Mouse (Mus musculus): ENCODE results near the gene Cry1.
A peak's percentile ranks its signal among the peaks of the same experiment; 100 is the strongest.

Gene Cry1

GRCm38 (mm10) chr10:85184964-85185608 is at the start of gene Cry1:
Cry1 (minus strand) TSS chr10:85185064.
- DNase-seq (ENCODE audit: low read depth, low spot score): peak; percentile 91

- no peak for DNase-seq (ENCODE audit: low read depth, low spot score)
Observed at GRCm38 (mm10) chr10:85221771-85222050, 36.8 kb upstream of the Cry1 start.

DNA sequence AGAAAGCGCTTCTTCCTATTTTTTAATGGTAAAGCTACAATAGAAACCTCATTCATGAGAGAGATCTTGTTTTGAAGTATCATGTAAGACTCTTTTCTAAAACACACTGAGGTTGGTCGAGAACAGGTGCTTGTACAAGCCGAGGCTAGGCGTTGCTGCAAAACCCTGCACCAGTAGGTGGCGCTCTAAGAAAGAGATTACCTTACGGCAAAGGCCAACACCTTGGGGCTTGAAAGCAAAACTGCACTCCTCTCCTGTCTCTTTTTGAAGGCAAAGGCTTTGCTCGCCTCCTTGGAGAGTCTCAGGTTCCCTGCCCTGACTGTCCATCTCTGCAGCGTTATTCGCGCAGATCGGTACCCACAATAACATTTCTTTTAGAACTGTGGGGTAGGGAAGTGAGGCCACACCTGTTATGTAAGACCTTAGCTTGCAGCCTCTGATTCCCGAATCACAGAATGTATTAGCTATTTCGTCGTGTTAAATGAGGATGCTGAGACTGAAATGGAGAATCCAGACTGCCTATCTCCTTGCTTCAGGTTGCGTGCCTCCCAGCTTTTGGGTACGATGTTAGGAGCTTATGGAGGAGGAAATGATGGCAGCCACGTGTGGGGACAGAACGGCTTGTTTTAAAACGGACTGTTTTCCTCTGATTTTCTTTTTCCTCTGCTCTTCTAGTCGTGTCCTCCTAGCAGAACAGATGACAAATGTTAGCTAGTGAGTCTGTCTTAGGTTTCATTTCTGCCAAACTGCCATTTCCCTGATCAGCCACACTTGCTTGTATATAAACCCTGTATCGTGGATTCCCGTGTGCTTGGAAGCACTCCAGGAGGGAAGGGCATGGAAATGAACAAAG is 36.3 kb upstream of the Cry1 start:
- peak; percentile 74 for DNase-seq (ENCODE audit: low read depth, low spot score)

DNA sequence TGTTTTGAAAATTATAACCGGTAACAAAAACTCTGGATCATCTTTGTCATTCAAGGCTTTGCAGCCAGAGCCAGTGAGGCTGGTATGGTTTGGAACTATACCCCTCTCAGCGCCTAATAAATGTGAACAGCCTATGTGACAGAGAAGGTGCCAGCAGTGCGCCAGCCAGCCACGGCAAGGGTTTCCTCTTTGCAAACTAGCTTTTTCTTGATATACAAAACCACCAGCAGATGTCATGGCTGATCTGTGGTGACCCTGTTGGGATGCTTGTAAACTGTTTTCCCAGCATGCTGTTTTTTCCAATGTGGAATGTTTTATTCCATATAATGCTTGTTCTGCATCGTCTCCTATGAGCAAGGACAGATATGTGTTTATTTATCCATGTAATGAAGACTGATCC is 30.0 kb upstream of the Cry1 start:
- DNase-seq (ENCODE audit: low read depth, low spot score): no peak

- no peak for DNase-seq (ENCODE audit: low read depth, low spot score)
Observed at GRCm38 (mm10) chr10:85211673-85212072, 26.8 kb upstream of the Cry1 start.

GRCm38 (mm10) chr10:85210125-85210524 is 25.3 kb upstream of the Cry1 start:
- no peak for DNase-seq (ENCODE audit: low read depth, low spot score)

GRCm38 (mm10) chr10:85209119-85209605 is 24.3 kb upstream of the Cry1 start:
- DNase-seq (ENCODE audit: low read depth, low spot score): no peak

DNA sequence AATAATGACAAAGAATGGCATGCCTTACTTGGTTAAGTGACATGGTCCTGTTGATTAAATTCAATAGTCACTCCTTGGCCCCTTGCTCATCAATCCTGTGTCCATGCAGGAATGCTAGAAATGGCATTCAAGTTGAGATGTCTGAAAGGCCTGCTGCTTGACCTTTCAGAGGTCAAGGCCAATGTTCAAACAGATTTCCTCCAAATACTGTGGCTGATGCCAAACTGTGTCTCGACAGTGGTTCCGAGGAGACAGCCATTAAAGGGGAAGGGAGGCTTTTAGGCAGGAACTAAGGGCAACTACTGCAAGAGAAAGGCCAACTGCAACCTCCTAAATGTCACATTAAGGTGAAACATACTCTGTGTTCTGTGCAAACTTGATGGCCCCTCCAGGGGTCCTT is 20.5 kb upstream of the Cry1 start:
- DNase-seq (ENCODE audit: low read depth, low spot score): no peak

DNA sequence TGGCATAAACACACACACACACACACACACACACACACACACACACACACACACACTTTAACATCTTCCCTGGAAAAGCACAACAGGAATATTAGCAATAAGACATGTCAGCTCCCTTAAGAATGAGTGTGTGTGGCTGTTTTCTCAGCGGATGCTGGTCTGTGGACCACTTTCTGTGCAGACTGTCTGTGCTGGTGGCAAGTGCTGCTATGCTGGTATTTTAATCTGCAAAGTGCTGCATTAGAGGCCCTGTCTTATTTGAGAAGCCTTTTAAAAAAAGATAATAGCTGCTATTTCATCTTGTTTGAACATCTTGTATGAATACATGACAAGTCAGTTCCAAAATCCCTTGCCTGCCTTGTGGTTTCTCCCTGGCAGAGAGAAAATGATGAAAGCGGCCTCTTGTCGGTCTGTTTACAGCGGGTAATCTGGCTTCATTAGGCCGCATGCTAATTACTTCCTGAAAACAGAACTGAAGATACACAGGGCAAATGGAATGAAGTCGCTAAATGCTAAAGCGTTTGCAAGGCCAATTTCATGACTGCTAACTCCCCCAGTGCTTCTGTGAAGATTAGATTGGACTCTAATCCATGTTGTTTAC is 19.5 kb upstream of the Cry1 start:
- no peak for DNase-seq (ENCODE audit: low read depth, low spot score)

- DNase-seq (ENCODE audit: low read depth, low spot score): no peak
Observed at GRCm38 (mm10) chr10:85194528-85194927, 9.7 kb upstream of the Cry1 start.

- DNase-seq (ENCODE audit: low read depth, low spot score): no peak
Observed at GRCm38 (mm10) chr10:85193321-85193720, 8.5 kb upstream of the Cry1 start.

- DNase-seq (ENCODE audit: low read depth, low spot score): no peak
Observed at GRCm38 (mm10) chr10:85190652-85191051, 5.8 kb upstream of the Cry1 start.

- DNase-seq (ENCODE audit: low read depth, low spot score): no peak
Observed at GRCm38 (mm10) chr10:85189966-85190365, 5.1 kb upstream of the Cry1 start.

GRCm38 (mm10) chr10:85186499-85186794 is 1.6 kb upstream of the Cry1 start:
- DNase-seq (ENCODE audit: low read depth, low spot score): no peak

DNA sequence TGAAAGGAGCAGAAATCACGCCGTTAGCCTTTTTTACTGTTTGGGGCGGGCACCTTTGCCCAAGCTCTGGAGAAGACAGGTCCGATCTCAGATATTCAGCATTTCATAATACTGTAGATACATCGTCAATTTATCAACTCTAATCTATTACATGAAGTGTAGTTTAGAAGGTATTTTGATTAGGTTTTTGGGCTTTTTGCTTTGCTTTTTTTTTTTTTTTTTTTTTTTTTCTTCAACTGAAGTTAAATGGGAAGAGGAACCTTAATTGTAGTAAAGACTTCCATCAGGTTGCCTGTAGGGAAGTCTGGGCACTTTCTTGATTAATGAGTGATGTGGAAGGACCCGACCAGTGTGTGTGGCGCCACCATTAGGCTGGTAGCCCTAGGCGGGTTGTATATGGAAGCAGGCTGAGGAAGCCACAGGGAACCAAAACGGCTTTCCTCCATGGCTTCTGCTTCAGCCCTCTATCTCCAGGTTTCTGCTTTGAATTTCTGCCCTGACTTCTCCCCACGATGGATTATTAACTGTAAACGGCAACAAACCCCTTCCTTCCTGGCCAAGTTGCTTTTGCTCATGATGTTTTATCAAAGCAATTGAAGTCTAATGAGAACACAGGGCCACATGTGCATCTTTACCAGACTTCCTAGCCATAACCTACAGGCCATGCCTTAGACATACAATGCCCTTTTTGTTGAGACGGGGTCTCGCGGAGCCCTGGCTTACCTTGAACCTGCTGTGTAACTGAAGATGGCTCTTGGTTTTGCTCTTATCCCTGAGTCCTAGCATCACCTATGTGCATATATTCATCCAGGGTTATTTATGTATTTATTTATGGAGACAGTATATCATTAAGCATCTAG is 1.0 kb upstream of the Cry1 start:
- DNase-seq (ENCODE audit: low read depth, low spot score): no peak

DNA sequence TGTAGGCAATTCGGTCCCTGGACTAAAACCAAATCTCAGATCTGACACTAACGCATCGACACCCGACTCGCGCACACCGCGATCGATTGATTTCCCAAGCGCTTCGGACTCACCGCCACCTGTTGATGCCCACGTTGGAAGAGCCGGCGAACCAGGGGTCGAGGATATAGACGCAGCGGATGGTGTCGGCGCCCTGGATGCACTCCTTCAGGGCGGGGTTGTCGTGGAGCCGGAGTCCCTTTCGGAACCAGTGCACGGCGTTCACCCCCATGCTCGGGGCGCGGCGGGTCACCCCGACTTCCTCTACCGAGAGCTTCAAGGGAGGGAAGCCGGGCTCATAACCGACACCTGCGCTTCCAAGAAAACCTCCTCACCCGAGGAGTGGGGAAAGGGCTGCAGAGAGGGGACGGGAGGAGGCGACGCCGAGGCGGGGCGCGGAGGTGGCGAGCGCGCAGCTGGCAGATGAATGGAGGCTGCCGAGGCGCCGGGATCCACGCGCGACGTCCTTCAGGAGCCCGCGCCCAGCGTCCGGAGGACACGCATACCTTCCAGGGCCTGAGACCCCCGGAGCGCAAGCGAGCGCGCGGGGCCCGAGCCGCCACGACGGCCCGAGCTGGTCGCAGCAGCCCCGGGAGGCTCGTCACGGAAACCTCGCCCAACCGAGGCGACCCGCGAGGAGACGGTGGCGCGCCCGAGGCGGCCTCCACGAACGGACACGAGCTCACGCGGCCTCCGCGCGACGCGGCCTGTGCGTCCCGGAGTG is 482 bp downstream of the Cry1 start:
- DNase-seq (ENCODE audit: low read depth, low spot score): no peak

GRCm38 (mm10) chr10:85183619-85184018 is 1.2 kb downstream of the Cry1 start:
- peak; percentile 72 for DNase-seq (ENCODE audit: low read depth, low spot score)

DNA sequence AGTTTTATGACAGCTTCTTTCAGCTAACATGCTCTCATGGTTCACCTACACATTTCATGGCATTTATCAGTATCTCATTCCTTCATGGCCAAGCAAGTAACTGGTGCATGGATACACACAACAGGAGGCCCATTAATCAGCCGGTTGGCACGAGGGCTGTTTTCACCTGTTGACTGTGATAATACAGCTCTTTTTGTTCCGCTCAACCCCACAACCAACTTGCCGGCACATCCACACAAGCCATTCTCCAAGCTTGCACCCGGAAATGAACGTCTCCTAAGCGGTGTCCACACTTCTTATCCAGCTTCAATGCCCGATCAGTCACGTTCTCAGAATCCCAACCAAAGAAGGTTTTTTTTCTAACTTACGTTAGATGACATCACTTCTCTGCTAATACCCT is 2.1 kb downstream of the Cry1 start:
- DNase-seq (ENCODE audit: low read depth, low spot score): no peak

DNA sequence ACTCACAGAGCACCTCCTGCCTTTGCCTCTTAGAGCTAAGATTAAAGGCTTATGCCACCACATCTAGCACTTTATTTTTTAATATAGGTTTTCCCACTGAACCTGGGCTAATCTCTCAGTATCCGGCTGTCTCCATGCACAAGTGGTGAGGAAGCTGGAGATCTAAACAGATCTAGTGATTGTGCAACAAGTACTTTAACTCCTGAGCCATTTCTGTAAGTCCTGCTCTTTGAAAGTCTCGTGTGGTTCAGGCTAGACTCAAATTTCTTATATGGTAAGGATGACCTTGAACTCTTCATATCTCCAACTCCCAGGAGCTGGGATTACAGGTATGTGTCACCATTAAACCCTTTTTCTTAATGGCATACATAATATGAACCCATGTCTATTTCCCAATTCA is 8.2 kb downstream of the Cry1 start:
- DNase-seq (ENCODE audit: low read depth, low spot score): no peak

DNA sequence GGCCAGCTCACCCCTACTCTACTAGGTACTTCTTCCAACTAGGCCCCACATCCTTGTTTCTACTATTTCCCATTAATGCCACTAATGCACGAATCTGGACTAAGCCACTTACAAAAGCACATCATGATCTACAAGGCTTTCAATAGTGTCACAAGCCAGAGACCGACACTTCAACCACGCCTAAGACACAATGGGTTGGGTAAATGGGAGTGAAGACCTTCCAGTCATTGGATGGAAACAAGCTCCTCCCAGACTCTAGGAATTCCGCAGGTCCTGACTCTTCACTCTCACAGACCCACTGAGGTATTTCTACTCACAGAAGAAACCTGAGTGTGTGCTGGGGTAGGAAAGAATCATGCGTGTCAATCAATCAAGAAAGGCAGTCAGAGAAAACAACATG is 19.6 kb downstream of the Cry1 start:
- no peak for DNase-seq (ENCODE audit: low read depth, low spot score)

DNA sequence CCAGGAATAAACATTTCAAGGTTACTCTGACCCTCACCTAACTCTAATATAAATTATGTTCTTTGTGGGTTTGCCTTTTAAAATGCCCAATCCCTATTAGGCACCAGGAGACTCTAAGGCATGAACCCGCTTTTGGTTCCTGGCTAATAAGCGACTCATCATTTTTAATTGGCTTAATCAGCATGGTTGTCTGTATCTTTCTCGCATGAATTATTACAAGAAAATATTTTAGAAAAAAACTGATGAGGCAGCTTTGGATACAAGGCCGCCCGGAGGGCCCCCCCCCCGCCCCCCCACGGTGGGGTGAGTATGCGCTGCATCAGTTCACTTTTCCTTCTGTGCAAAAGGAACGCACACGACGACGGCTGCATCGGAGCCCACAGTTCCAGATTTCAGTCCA is 20.1 kb downstream of the Cry1 start:
- no peak for DNase-seq (ENCODE audit: low read depth, low spot score)
